Mouse (Mus musculus): ENCODE measurements around the gene Lpcat2b. TPM values are rescaled to one million over a fixed set of nuclear protein-coding genes. Genes with fewer than 3 reads are reported as not detected.

The Lpcat2b gene
- polyA plus RNA-seq (2017; shearing (Covaris generic)) = not detected

DNA sequence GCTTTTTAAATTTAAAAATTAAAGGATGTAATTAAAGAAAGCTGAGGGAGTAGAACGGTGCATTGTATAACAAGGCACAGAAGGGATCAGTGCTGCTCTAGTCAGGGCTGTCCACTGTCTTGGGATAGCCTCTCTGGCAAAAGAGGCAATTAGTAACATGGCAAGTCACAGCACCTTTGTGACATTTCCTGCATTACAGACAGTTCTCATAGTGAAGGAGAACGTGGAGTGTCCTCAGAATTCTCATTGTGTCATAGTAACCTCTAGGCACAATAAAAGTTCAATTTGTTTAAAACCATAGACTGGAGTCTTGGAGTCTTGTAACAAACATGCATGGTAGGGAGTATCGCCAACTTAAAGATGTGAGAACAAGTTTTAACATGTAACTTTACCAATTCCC is at the start of gene Lpcat2b:
Gene Lpcat2b (plus strand): TSS at position 301 of the 400 bp plus-strand sequence.

DNA sequence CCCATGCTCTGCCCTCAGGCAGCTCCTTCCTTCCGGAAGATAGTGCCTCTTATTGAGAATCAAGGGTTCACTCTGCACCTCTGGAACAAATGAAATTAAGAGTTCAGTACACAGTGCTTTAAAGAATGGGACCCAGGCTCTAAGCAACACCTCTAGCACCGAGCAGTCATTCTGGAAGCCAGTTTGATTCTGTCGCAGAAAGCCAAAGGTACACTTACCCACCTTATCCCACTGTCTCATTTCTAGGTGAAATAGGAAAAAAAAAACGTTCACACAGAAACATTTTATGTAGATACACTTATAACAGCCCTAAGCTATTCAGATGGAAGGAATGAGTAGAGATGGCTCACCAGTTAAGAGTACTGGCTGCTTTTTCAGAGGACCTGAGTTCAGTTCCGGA is 28.9 kb upstream of the Lpcat2b start, which contains the start of gene Ephx4:
Gene Ephx4 (plus strand): TSS at position 301 of the 400 bp plus-strand sequence.

DNA sequence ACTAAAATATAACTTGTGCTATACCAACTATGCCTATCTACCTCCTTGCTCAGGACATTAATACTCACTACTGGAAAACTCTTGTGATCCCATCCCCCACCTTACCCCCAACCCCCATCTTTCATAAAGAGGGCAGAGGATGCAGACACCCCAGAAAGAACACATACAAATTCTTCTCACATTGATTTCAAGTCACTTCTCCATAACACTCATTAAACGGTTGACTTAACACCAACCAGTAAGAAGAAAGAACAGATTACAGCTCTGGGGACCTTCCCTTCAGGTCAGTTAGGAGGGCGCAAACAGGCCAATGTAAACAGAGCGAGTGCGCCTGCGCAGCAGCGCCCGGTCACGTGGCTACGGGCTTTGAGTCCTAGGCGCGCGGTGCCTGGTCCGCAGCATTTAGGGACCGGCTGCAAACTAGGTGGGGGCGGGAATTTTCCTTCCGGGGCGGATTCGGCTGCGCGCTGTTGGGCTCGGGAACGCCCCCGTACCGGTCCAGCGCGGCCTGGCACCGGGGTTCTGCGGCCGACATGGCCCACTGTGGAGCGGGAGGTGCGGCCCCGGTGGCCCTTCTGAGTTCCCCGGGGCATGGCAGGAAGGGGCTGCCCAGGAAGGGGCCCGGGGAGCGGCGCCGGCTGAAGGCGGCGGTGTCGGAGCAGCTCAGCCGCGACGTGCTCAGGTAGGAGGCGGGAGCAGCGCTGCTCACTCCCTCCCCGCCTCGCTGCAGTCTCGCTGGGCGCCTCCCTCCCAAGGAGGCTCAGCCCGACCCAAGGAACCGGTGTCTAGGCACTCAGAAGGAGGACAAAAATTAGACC is 6.3 kb downstream of the Lpcat2b start, which contains the start of gene Btbd8:
Gene Btbd8 (plus strand): TSS at position 534 of the 818 bp plus-strand sequence.

Other genes with a start within 250 kb of the Lpcat2b start
- 13.3 TPM for gene Tgfbr3, start 141.9 kb upstream of the Lpcat2b start, polyA plus RNA-seq (2017; shearing (Covaris generic))
- gene Brdt, start 100.4 kb upstream of the Lpcat2b start, polyA plus RNA-seq (2017; shearing (Covaris generic)) = 0.57 TPM
- 2.3 TPM for gene Ephx4, start 28.8 kb upstream of the Lpcat2b start, polyA plus RNA-seq (2017; shearing (Covaris generic))
- gene Btbd8, start 6.4 kb downstream of the Lpcat2b start, polyA plus RNA-seq (2017; shearing (Covaris generic)) = 7.9 TPM
- gene Gm42669, start 76.1 kb downstream of the Lpcat2b start, polyA plus RNA-seq (2017; shearing (Covaris generic)) = 0.35 TPM
- 0.19 TPM for gene 1700028K03Rik, start 103.2 kb downstream of the Lpcat2b start, polyA plus RNA-seq (2017; shearing (Covaris generic))
- gene Rpap2, start 165.8 kb downstream of the Lpcat2b start, polyA plus RNA-seq (2017; shearing (Covaris generic)) = 33.4 TPM
- 18.3 TPM for gene Glmn, start 166.3 kb downstream of the Lpcat2b start, polyA plus RNA-seq (2017; shearing (Covaris generic))

All from CD4-positive, CD25-positive, alpha-beta regulatory T cell (primary cell).